Mouse (Mus musculus) brain, adult 10 weeks (tissue): ENCODE data around the gene Vmn1r19. TPM values are rescaled to one million over a fixed set of nuclear protein-coding genes. Genes with fewer than 3 reads are reported as not detected.

Source experiments
- polyA plus RNA-seq: library from polyadenylated mRNA; stranded (reverse); fragments of 350-450 nt; fragmentation: Illumina TruSeq; extraction: RNeasy Lipid Tissue Mini Kit (QIAGEN cat#74804); gene quantifications from one replicate; pipeline ENCODE4 v1.2.3, GENCODE M21; 2015; ENCODE audit warnings: low read depth, low replicate concordance

Vmn1r19 gene
- not detected for polyA plus RNA-seq

GRCm38 (mm10) chr6:57403480-57403879 lies at the start of gene Vmn1r19:
Gene Vmn1r19, plus strand, starts transcription at chr6:57403780.

GRCm38 (mm10) chr6:57363627-57364026 lies 40.0 kb upstream of the Vmn1r19 start, which contains the start of gene Vmn1r17:
Gene Vmn1r17, minus strand, starts transcription at chr6:57363727.

GRCm38 (mm10) chr6:57395683-57396082 lies 7.9 kb upstream of the Vmn1r19 start, which contains the start of gene Vmn1r18:
Gene Vmn1r18, minus strand, starts transcription at chr6:57395783.

GRCm38 (mm10) chr6:57428630-57429029 lies 25.1 kb downstream of the Vmn1r19 start, which contains the start of gene Vmn1r20:
Gene Vmn1r20, plus strand, starts transcription at chr6:57428930.

Other genes starting within 250 kb of the Vmn1r19 start
- not detected for gene Vmn1r12, start 246.9 kb upstream of the Vmn1r19 start, polyA plus RNA-seq
- gene Vmn1r13, start 200.5 kb upstream of the Vmn1r19 start, polyA plus RNA-seq, result not detected
- not detected for gene Vmn1r14, start 172.1 kb upstream of the Vmn1r19 start, polyA plus RNA-seq
- gene Vmn1r15, start 145.8 kb upstream of the Vmn1r19 start, polyA plus RNA-seq, result not detected
- gene Vmn1r16, start 74.3 kb upstream of the Vmn1r19 start, polyA plus RNA-seq, result not detected
- gene Vmn1r17, start 40.1 kb upstream of the Vmn1r19 start, polyA plus RNA-seq, result not detected
- gene Vmn1r18, start 8.0 kb upstream of the Vmn1r19 start, polyA plus RNA-seq, result not detected
- not detected for gene Vmn1r20, start 25.1 kb downstream of the Vmn1r19 start, polyA plus RNA-seq
- 36.2 TPM for gene Ppm1k, start 131.7 kb downstream of the Vmn1r19 start, polyA plus RNA-seq
- gene Herc6, start 177.2 kb downstream of the Vmn1r19 start, polyA plus RNA-seq, result 10.3 TPM